Mouse (Mus musculus): Measurements from ENCODE around the gene Serpinb6a. TPM values are rescaled to one million over a fixed set of nuclear protein-coding genes. Genes with fewer than 3 reads are reported as not detected.

The Serpinb6a gene
- polyA plus RNA-seq, 1 experiment, result 214 TPM

DNA sequence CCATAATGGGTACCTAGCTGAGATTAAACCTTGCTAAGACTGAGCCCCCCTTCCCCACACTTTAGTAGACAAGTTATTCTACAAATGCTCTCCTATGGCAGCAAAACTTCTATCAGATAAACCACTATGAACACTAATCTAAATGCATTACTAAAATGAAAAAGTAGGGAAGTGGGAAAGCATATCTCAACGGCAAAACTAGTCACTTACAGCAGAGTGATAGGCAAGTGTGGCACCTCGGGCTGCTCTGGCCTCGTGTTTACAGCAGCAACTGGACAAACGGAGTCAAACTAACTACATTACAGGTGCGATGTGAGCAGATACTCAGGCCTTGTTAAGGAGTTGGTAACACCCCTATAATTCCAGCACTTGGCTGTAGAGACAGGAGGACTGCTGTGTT is 13.0 kb downstream of the Serpinb6a start:
- no peaks in the 10 kb centered on the region for H3K4me1 ChIP-seq (ENCODE audit: control insufficient read depth, insufficient read depth, insufficient read length, low read length)
- peaks cover 30% of the 10 kb centered on the region for H3K36me3 ChIP-seq (ENCODE audit: control insufficient read depth, insufficient read depth, low read length)
- H3K4me3 ChIP-seq (ENCODE audit: low read depth, low read length), result no peak overlapping the region
- WGBS, result 80% methylated on average over 5 of the region's 5 CpGs
- no peaks in the 10 kb centered on the region for H3K27me3 ChIP-seq (ENCODE audit: control insufficient read depth, insufficient read depth, low read length)
- TF ChIP-seq CTCF (IDR thresholded peaks at IDR 0.05; ENCODE audit: extremely low read depth, insufficient read length, insufficient replicate concordance, low read depth, low read length) (no peak), POLR2A (IDR thresholded peaks at IDR 0.05; ENCODE audit: low read depth, low read length) (no peak)
- H3K27ac ChIP-seq (ENCODE audit: insufficient read depth, low read depth, low read length), result no peak overlapping the region

DNA sequence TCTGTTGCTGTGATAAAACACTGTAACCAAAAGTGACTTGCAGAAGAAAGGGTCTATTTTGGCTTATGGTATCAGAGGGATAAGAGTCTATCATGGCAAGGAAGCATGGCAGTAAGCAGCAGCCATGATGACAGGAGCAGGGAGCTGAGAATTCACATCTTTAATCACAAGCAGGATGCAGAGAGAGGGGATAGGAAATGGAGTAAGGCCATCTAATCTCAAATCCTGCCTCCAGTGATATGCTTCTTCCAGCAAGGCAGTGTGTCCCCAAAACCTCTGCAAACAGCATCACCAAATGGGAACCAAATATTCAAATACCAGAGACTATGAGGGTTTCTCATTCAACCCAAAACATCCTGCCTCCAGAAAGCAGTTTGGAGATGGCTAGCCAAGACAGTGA is 36.0 kb downstream of the Serpinb6a start:
- Histone ChIP-seq H3K36me3 (ENCODE audit: control insufficient read depth, insufficient read depth, low read length) (peaks cover 2% of the 10 kb centered on the region; the same call in 1 of the 2 replicates), H3K4me3 (ENCODE audit: low read depth, low read length) (no peak overlapping the region), H3K27me3 (ENCODE audit: control insufficient read depth, insufficient read depth, low read length) (no peaks in the 10 kb centered on the region), H3K27ac (ENCODE audit: insufficient read depth, low read depth, low read length) (no peak overlapping the region), H3K4me1 (ENCODE audit: control insufficient read depth, insufficient read depth, insufficient read length, low read length) (0 out of 2 replicates have a peak, but pooled peaks cover 4% of the 10 kb centered on the region)
- TF ChIP-seq CTCF (IDR thresholded peaks at IDR 0.05; ENCODE audit: extremely low read depth, insufficient read length, insufficient replicate concordance, low read depth, low read length) (no peak), POLR2A (IDR thresholded peaks at IDR 0.05; ENCODE audit: low read depth, low read length) (no peak)

DNA sequence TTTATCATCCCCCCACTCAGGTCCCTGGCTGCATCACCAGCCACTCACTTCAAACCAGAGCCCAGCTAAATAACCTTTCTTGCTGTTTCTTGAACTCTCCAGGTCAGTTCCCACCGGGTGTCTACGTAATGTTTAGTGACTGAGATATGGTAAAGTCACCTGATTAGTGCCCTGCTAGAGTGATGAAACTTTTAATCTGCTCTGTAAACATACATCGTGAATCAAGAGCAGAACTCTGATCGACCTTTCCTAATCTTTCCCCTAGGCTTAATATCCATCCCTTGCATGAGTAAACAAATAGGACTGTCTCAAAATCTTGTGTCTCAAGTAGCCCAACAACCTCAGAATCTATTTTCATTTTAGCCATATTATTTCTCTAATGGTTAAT is 36.6 kb downstream of the Serpinb6a start:
- no peak for TF ChIP-seq CTCF (IDR thresholded peaks at IDR 0.05; ENCODE audit: extremely low read depth, insufficient read length, insufficient replicate concordance, low read depth, low read length)
- TF ChIP-seq POLR2A (IDR thresholded peaks at IDR 0.05; ENCODE audit: low read depth, low read length), result no peak
- 13% methylated on average over 4 of the region's 4 CpGs for WGBS
- H3K27me3 ChIP-seq (ENCODE audit: control insufficient read depth, insufficient read depth, low read length), result no peaks in the 10 kb centered on the region
- H3K27ac ChIP-seq (ENCODE audit: insufficient read depth, low read depth, low read length), result peak overlapping the region; percentile 94; the same call in 1 of the 2 replicates
- H3K36me3 ChIP-seq (ENCODE audit: control insufficient read depth, insufficient read depth, low read length), result peaks cover 2% of the 10 kb centered on the region; the same call in 1 of the 2 replicates
- H3K4me1 ChIP-seq (ENCODE audit: control insufficient read depth, insufficient read depth, insufficient read length, low read length), result 0 out of 2 replicates have a peak, but pooled peaks cover 4% of the 10 kb centered on the region
- no peak overlapping the region for H3K4me3 ChIP-seq (ENCODE audit: low read depth, low read length)

- 2% methylated on average over 14 of the region's 14 CpGs for WGBS
- Histone ChIP-seq H3K36me3 (ENCODE audit: control insufficient read depth, insufficient read depth, low read length) (no peaks in the 10 kb centered on the region; the same call in 1 of the 2 replicates), H3K27me3 (ENCODE audit: control insufficient read depth, insufficient read depth, low read length) (no peaks in the 10 kb centered on the region), H3K4me1 (ENCODE audit: control insufficient read depth, insufficient read depth, insufficient read length, low read length) (0 out of 2 replicates have a peak, but pooled peaks cover 4% of the 10 kb centered on the region), H3K4me3 (ENCODE audit: low read depth, low read length) (peak overlapping the region; percentile 91), H3K27ac (ENCODE audit: insufficient read depth, low read depth, low read length) (peak overlapping the region; percentile 94)
- TF ChIP-seq CTCF (IDR thresholded peaks at IDR 0.05; ENCODE audit: extremely low read depth, insufficient read length, insufficient replicate concordance, low read depth, low read length), result no peak
- TF ChIP-seq POLR2A (IDR thresholded peaks at IDR 0.05; ENCODE audit: low read depth, low read length), result no peak
These were observed 37.3 kb downstream of the Serpinb6a start for GRCm38 (mm10) chr13:33965056-33966024.

DNA sequence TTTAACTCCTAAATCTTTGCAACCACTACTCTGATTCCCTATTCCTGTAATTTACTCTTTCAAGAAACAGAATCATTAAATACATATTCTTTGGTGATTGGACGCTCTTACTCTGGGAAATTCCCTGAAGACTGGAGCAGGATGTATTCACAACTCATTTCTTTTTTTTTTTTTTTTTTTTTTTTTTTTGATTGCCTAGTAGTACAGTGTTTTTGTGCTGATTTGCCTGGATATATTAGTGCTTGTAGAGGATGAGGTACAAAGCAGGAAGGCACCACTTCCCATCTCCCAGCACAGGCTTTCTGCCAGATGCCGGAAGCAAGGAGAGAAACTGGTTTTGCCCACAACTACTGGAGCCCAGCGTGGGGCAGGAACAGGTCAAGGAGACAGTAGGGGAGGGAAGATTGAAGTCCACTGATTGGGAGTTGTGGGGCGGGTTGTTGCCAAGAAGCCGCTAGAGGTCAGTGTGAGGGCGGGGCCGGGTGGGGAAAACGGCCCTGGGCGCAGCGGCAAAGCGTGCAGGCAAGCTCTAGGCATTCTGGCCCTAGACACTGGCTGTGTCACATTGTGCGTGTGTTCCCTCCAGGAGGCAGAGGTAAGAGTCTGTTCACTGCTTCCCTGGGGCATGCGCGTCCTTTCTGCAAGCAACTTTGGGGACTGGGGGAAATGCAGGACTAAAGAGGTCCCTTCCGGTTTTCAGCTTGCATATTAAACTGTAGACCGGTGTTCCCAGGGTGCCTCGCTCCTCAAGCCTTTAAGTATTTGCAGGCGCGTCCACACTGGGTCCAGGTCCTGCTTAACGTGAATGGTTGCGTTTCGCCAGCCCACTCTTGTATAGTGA is 38.2 kb downstream of the Serpinb6a start, which contains the start of gene Nqo2:
Nqo2 (plus strand) TSS at position 482 of the 841 bp plus-strand sequence.
- no peaks in the 10 kb centered on the region for H3K27me3 ChIP-seq (ENCODE audit: control insufficient read depth, insufficient read depth, low read length)
- 1% methylated on average over 22 of the region's 22 CpGs for WGBS

DNA sequence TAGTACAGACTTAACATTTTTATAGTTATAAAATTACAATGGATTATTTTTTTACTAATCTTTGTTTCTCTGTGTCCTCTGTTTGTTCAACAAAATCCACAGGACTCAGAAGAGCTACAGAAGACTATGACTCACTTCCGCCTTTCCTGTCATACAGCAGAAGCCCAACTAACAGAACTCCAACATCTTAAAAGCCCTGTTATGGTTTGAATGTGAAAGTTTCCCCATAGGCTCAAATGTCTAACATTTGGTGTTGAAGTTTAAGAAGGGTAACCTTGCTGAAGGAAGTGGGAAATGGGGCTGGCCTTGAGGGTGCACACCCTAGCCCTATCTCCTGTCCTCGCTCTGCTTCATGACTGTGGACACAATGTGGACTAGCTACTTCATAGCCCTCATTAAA is 42.8 kb downstream of the Serpinb6a start:
- no peak for TF ChIP-seq POLR2A (IDR thresholded peaks at IDR 0.05; ENCODE audit: low read depth, low read length)
- Histone ChIP-seq H3K36me3 (ENCODE audit: control insufficient read depth, insufficient read depth, low read length) (no peaks in the 10 kb centered on the region), H3K27me3 (ENCODE audit: control insufficient read depth, insufficient read depth, low read length) (no peaks in the 10 kb centered on the region), H3K4me3 (ENCODE audit: low read depth, low read length) (no peak overlapping the region), H3K27ac (ENCODE audit: insufficient read depth, low read depth, low read length) (no peak overlapping the region), H3K4me1 (ENCODE audit: control insufficient read depth, insufficient read depth, insufficient read length, low read length) (no peaks in the 10 kb centered on the region)
- WGBS, result 89% methylated on average over 2 of the region's 2 CpGs

More for the DNA sequence above, 38.2 kb downstream of the Serpinb6a start, which contains the start of gene Nqo2:
- TF ChIP-seq CTCF (IDR thresholded peaks at IDR 0.05; ENCODE audit: extremely low read depth, insufficient read length, insufficient replicate concordance, low read depth, low read length) (peak; percentile 53; the same call in 1 of the 2 replicates), POLR2A (IDR thresholded peaks at IDR 0.05; ENCODE audit: low read depth, low read length) (peak; percentile 76; the same call in 1 of the 2 replicates)
- Histone ChIP-seq H3K4me1 (ENCODE audit: control insufficient read depth, insufficient read depth, insufficient read length, low read length) (0 out of 2 replicates have a peak, but pooled peaks cover 4% of the 10 kb centered on the region), H3K4me3 (ENCODE audit: low read depth, low read length) (peak within 1 kb of the TSS; percentile 91), H3K36me3 (ENCODE audit: control insufficient read depth, insufficient read depth, low read length) (no peaks in the 10 kb centered on the region; the same call in 1 of the 2 replicates), H3K27ac (ENCODE audit: insufficient read depth, low read depth, low read length) (peak within 1 kb of the TSS; percentile 94)

All from small intestine, adult 2 months (tissue).